Mouse (Mus musculus): ENCODE results near the gene Tspear.

DNA sequence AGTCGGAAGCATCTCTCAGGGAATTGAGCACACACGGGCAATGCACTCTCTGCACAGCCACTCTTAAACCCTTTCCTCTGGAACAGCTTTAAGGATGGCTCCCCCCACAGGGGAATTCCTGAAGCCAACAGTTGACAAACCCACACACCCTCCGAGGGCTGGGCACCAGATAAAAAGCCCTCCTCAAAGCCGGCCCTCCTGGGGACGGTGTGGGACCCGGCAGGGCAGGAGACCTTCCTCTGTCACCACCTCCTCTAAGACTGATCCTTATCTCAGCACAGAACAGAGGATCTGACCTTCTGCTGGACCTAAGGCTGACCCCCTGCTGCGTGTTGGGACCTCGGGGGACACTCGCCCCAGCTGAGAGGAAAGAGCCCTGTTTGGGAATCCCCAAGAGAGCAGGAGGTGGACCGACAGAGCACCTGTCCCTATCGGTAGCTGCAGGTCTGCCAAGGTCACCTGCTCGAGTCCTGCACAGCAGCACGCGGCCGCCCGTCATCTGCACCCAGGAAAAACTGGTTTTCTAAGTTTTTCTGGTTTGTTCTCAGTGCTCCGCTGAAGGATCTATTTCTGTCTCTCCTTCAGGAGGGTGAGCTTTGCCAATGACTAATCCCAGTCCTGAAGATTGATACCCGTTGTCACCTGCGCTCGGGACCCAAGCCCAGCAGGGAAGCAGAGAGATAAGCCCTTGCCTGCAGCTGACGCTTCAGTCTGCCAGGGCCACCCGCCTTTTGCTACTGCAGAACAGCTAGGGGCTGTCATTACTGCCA is at the start of gene Tspear:
- TF ChIP-seq CTCF (IDR thresholded peaks at IDR 0.05; ENCODE audit: insufficient read depth, low read length) (no peak), POLR2A (IDR thresholded peaks at IDR 0.05; ENCODE audit: borderline replicate concordance, extremely low read depth, low read depth, low read length) (no peak)

Data from lung, adult 2 months (tissue).